Mouse (Mus musculus): ENCODE measurements around the gene Nxt1.

The Nxt1 gene

GRCm38 (mm10) chr2:148689444-148690140, 17.2 kb downstream of the Nxt1 start:
- no peak for DNase-seq (ENCODE audit: low spot score in 2 of 2)

- DNase-seq (ENCODE audit: low spot score in 2 of 2): no peak
These were observed 17.9 kb downstream of the Nxt1 start for GRCm38 (mm10) chr2:148690291-148690690.

- DNase-seq (ENCODE audit: low spot score in 2 of 2): no peak
These were observed 18.4 kb downstream of the Nxt1 start for GRCm38 (mm10) chr2:148690781-148691180.

GRCm38 (mm10) chr2:148698571-148698970, 26.2 kb downstream of the Nxt1 start:
- no peak for DNase-seq (ENCODE audit: low spot score in 2 of 2)

- DNase-seq (ENCODE audit: low spot score in 2 of 2): no peak
These were observed 34.2 kb downstream of the Nxt1 start for GRCm38 (mm10) chr2:148706409-148707201.

- DNase-seq (ENCODE audit: low spot score in 2 of 2): no peak
These were observed 34.8 kb downstream of the Nxt1 start for GRCm38 (mm10) chr2:148707202-148707530.

- no peak for DNase-seq (ENCODE audit: low spot score in 2 of 2)
These were observed 39.9 kb downstream of the Nxt1 start for GRCm38 (mm10) chr2:148712326-148712725.

GRCm38 (mm10) chr2:148717072-148717471, 44.7 kb downstream of the Nxt1 start:
- no peak for DNase-seq (ENCODE audit: low spot score in 2 of 2)

GRCm38 (mm10) chr2:148719271-148719995, 47.0 kb downstream of the Nxt1 start:
- no peak for DNase-seq (ENCODE audit: low spot score in 2 of 2)

Data from heart, adult 9 months (tissue).